Mouse (Mus musculus): ENCODE measurements at regions not wholly inside any gene's neighbourhood (a gene's known extent, or its start where the extent isn't known, plus 50 kb on each side); places are given as distances from the start of the nearest gene placed in this dataset.

DNA sequence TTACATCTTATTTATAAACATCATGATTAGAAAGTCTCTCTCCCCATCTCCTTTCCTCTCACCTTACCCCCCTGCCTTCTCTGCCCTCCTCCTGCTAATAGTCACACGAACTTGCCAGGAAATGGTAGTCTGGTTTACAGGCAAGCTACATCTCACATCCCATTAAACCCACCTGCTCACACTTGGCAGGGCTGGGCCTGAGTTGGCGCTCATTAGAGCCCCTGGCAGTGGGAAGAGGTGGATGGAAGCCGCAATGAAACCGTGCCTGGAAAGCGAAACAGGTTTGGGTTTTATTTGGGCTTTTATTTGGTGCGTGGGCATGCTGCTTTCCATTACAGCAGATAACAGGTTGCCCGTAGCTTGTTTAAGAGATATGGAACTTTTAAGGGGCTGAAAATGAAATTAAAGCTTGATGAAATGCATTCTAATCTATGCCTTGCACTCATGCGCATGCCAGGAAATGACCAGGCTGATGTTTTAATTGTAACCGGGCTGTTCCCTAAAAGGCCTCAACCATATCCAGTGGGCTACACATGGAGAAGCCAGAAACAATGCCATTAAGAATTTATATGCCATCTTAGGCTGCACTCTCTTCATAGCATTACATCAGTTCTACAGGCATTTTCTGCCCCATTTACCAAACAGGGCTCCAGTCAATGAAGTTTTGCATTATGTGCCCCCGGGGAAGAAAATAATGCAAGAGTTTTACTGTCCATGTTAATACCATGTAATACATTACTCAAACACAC lies 725.0 kb downstream of the Mecom start:
- no peak overlapping the region for H3K4me2 ChIP-seq
- ATAC-seq (ENCODE audit: low FRiP score) (no peak), DNase-seq (ENCODE audit: low spot score, missing footprints) (no peak)
- no peaks in the 10 kb centered on the region for H3K36me3 ChIP-seq (ENCODE audit: control insufficient read depth, insufficient read depth, low read length)
- no peak overlapping the region for H3K9ac ChIP-seq (ENCODE audit: low read length)
- no peaks in the 10 kb centered on the region for H3K4me1 ChIP-seq (ENCODE audit: control insufficient read depth, insufficient read depth, low read length)
- H3K4me3 ChIP-seq (ENCODE audit: low read depth, low read length), result no peak overlapping the region
- no peaks in the 10 kb centered on the region for H3K27me3 ChIP-seq (ENCODE audit: control insufficient read depth, insufficient read depth, low read length)
- H3K27ac ChIP-seq (ENCODE audit: low read depth, low read length), result no peak overlapping the region
- WGBS, result 91% methylated on average over 10 of the region's 10 CpGs
- no peaks in the 10 kb centered on the region for H3K9me3 ChIP-seq (ENCODE audit: control insufficient read depth, low read length)

GRCm38 (mm10) chr3:29816964-29817363 lies 730.8 kb downstream of the Mecom start:
- H3K9ac ChIP-seq (ENCODE audit: low read length), result no peak overlapping the region
- H3K36me3 ChIP-seq (ENCODE audit: control insufficient read depth, insufficient read depth, low read length), result no peaks in the 10 kb centered on the region
- H3K4me3 ChIP-seq (ENCODE audit: low read depth, low read length), result no peak overlapping the region
- H3K4me1 ChIP-seq (ENCODE audit: control insufficient read depth, insufficient read depth, low read length), result no peaks in the 10 kb centered on the region
- 85% methylated on average over 4 of the region's 4 CpGs for WGBS
- no peak overlapping the region for H3K4me2 ChIP-seq
- H3K9me3 ChIP-seq (ENCODE audit: control insufficient read depth, low read length), result no peaks in the 10 kb centered on the region
- ATAC-seq (ENCODE audit: low FRiP score) (no peak), DNase-seq (ENCODE audit: low spot score, missing footprints) (no peak)
- no peak overlapping the region for H3K27ac ChIP-seq (ENCODE audit: low read depth, low read length)
- no peaks in the 10 kb centered on the region; the same call in 1 of the 2 replicates for H3K27me3 ChIP-seq (ENCODE audit: control insufficient read depth, insufficient read depth, low read length)

DNA sequence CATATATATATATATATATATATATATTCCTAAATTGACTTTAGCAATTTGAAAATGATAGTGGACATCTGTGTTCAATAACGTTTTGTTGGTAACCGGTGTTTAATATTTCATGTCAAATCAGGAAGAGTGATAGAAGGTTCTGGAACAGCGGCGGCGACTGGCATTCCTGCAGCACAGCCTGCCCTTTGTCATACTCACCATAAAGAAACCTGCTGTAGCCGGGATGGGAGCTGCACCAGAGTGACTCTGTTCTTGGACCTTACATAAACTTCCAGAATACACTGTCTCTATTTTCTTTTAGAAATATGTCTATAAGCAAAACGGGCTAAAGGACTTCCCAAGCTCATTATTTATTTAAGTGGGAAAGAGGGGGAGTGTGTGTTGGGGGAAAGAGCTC lies 731.5 kb downstream of the Egfem1 start:
- no peaks in the 10 kb centered on the region for H3K36me3 ChIP-seq (ENCODE audit: control insufficient read depth, insufficient read depth, low read length)
- no peaks in the 10 kb centered on the region; the same call in 1 of the 2 replicates for H3K27me3 ChIP-seq (ENCODE audit: control insufficient read depth, insufficient read depth, low read length)
- no peak overlapping the region for H3K9ac ChIP-seq (ENCODE audit: low read length)
- DNase-seq (ENCODE audit: low spot score, missing footprints), result no peak
- H3K9me3 ChIP-seq (ENCODE audit: control insufficient read depth, low read length), result no peaks in the 10 kb centered on the region
- H3K4me2 ChIP-seq, result no peak overlapping the region
- no peaks in the 10 kb centered on the region for H3K4me1 ChIP-seq (ENCODE audit: control insufficient read depth, insufficient read depth, low read length)
- no peak for ATAC-seq (ENCODE audit: low FRiP score)
- no peak overlapping the region for H3K27ac ChIP-seq (ENCODE audit: low read depth, low read length)
- no peak overlapping the region for H3K4me3 ChIP-seq (ENCODE audit: low read depth, low read length)
- 70% methylated on average over 7 of the region's 7 CpGs for WGBS

GRCm38 (mm10) chr3:29812480-29813240 lies 730.8 kb downstream of the Egfem1 start:
- no peaks in the 10 kb centered on the region for H3K4me1 ChIP-seq (ENCODE audit: control insufficient read depth, insufficient read depth, low read length)
- WGBS, result 47% methylated on average over 14 of the region's 14 CpGs
- no peaks in the 10 kb centered on the region for H3K36me3 ChIP-seq (ENCODE audit: control insufficient read depth, insufficient read depth, low read length)
- H3K4me2 ChIP-seq, result peak overlapping the region; percentile 6; the same call in 1 of the 2 replicates
- H3K9me3 ChIP-seq (ENCODE audit: control insufficient read depth, low read length), result no peaks in the 10 kb centered on the region
- H3K27ac ChIP-seq (ENCODE audit: low read depth, low read length), result no peak overlapping the region
- DNase-seq (ENCODE audit: low spot score, missing footprints) (peak; percentile 92), ATAC-seq (ENCODE audit: low FRiP score) (no peak; the same call in 1 of the 2 replicates)
- H3K4me3 ChIP-seq (ENCODE audit: low read depth, low read length), result no peak overlapping the region
- no peak overlapping the region for H3K9ac ChIP-seq (ENCODE audit: low read length)
- no peaks in the 10 kb centered on the region; the same call in 1 of the 2 replicates for H3K27me3 ChIP-seq (ENCODE audit: control insufficient read depth, insufficient read depth, low read length)

DNA sequence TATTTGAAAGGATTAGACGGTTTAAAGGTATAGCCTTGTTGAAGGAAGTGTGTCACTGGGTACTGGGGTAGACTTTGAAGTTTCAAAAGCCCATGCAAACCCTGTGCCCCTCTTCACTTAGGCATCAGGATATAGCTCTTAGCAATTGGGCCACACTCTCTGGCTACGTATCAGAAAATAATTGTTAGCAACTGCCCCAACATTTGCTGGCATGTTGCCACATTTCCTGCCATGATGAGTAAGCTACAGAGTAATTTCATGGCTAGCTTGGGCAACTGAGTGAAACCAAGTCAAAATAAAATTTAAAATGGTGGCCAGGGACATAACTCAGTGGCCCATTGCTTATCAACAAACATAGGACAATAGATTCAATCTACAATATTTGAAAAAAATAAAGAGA lies 724.2 kb downstream of the Egfem1 start:
- Histone ChIP-seq H3K36me3 (ENCODE audit: control insufficient read depth, insufficient read depth, low read length) (no peaks in the 10 kb centered on the region), H3K4me2 (no peak overlapping the region), H3K9ac (ENCODE audit: low read length) (no peak overlapping the region), H3K9me3 (ENCODE audit: control insufficient read depth, low read length) (no peaks in the 10 kb centered on the region), H3K27me3 (ENCODE audit: control insufficient read depth, insufficient read depth, low read length) (no peaks in the 10 kb centered on the region), H3K4me1 (ENCODE audit: control insufficient read depth, insufficient read depth, low read length) (no peaks in the 10 kb centered on the region), H3K27ac (ENCODE audit: low read depth, low read length) (no peak overlapping the region), H3K4me3 (ENCODE audit: low read depth, low read length) (no peak overlapping the region)
- DNase-seq (ENCODE audit: low spot score, missing footprints) (no peak), ATAC-seq (ENCODE audit: low FRiP score) (no peak)
- WGBS, result 90% methylated on average over 2 of the region's 2 CpGs

GRCm38 (mm10) chr3:29803456-29803855 lies 721.6 kb downstream of the Egfem1 start:
- Histone ChIP-seq H3K9me3 (ENCODE audit: control insufficient read depth, low read length) (no peaks in the 10 kb centered on the region), H3K9ac (ENCODE audit: low read length) (no peak overlapping the region), H3K27me3 (ENCODE audit: control insufficient read depth, insufficient read depth, low read length) (no peaks in the 10 kb centered on the region), H3K4me1 (ENCODE audit: control insufficient read depth, insufficient read depth, low read length) (peaks cover 2% of the 10 kb centered on the region; the same call in 1 of the 2 replicates), H3K27ac (ENCODE audit: low read depth, low read length) (no peak overlapping the region), H3K4me3 (ENCODE audit: low read depth, low read length) (no peak overlapping the region), H3K36me3 (ENCODE audit: control insufficient read depth, insufficient read depth, low read length) (no peaks in the 10 kb centered on the region), H3K4me2 (no peak overlapping the region)
- DNase-seq (ENCODE audit: low spot score, missing footprints) (peak; percentile 73), ATAC-seq (ENCODE audit: low FRiP score) (no peak)
- WGBS, result 41% methylated on average over 5 of the region's 5 CpGs

- no peak overlapping the region for H3K4me2 ChIP-seq
- no peaks in the 10 kb centered on the region for H3K36me3 ChIP-seq (ENCODE audit: control insufficient read depth, insufficient read depth, low read length)
- ATAC-seq (ENCODE audit: low FRiP score) (no peak), DNase-seq (ENCODE audit: low spot score, missing footprints) (peak; percentile 37)
- H3K4me1 ChIP-seq (ENCODE audit: control insufficient read depth, insufficient read depth, low read length), result peaks cover 2% of the 10 kb centered on the region; the same call in 1 of the 2 replicates
- H3K9ac ChIP-seq (ENCODE audit: low read length), result no peak overlapping the region
- H3K27me3 ChIP-seq (ENCODE audit: control insufficient read depth, insufficient read depth, low read length), result no peaks in the 10 kb centered on the region
- H3K9me3 ChIP-seq (ENCODE audit: control insufficient read depth, low read length), result no peaks in the 10 kb centered on the region
- 61% methylated on average over 3 of the region's 3 CpGs for WGBS
- no peak overlapping the region for H3K4me3 ChIP-seq (ENCODE audit: low read depth, low read length)
- no peak overlapping the region for H3K27ac ChIP-seq (ENCODE audit: low read depth, low read length)
Observed at GRCm38 (mm10) chr3:29801081-29801480, 719.3 kb downstream of the Egfem1 start.

- DNase-seq (ENCODE audit: low spot score, missing footprints), result no peak
- WGBS, result 84% methylated on average over 3 of the region's 3 CpGs
- no peaks in the 10 kb centered on the region for H3K27me3 ChIP-seq (ENCODE audit: control insufficient read depth, insufficient read depth, low read length)
- H3K36me3 ChIP-seq (ENCODE audit: control insufficient read depth, insufficient read depth, low read length), result no peaks in the 10 kb centered on the region
- H3K4me3 ChIP-seq (ENCODE audit: low read depth, low read length), result no peak overlapping the region
- ATAC-seq (ENCODE audit: low FRiP score), result no peak
- no peak overlapping the region for H3K9ac ChIP-seq (ENCODE audit: low read length)
- H3K9me3 ChIP-seq (ENCODE audit: control insufficient read depth, low read length), result no peaks in the 10 kb centered on the region
- H3K4me2 ChIP-seq, result no peak overlapping the region
- H3K27ac ChIP-seq (ENCODE audit: low read depth, low read length), result no peak overlapping the region
- H3K4me1 ChIP-seq (ENCODE audit: control insufficient read depth, insufficient read depth, low read length), result no peaks in the 10 kb centered on the region
Observed at GRCm38 (mm10) chr3:29774365-29774764, 692.5 kb downstream of the Egfem1 start.

DNA sequence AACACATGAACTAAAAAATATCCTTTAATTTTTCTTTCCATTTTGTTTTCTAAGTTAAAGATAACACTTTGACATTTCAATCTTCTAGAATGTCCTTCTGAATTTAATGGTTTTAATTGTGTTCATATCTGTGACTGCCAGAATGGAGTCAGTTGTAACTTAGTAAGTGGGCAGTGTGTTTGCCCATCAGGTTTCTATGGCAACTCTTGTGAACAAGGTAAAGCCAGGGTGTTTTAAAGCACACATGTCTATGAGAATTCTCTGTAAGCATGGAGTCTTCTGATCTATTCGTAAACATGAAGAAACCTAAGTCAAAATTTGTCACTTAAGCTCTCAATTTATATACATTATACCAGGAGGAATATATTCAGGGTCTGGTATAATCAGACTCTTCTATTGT lies 689.4 kb downstream of the Egfem1 start:
- no peak overlapping the region for H3K4me2 ChIP-seq
- H3K36me3 ChIP-seq (ENCODE audit: control insufficient read depth, insufficient read depth, low read length), result no peaks in the 10 kb centered on the region
- ATAC-seq (ENCODE audit: low FRiP score) (no peak), DNase-seq (ENCODE audit: low spot score, missing footprints) (no peak)
- H3K27ac ChIP-seq (ENCODE audit: low read depth, low read length), result no peak overlapping the region
- no peaks in the 10 kb centered on the region for H3K9me3 ChIP-seq (ENCODE audit: control insufficient read depth, low read length)
- no peaks in the 10 kb centered on the region for H3K27me3 ChIP-seq (ENCODE audit: control insufficient read depth, insufficient read depth, low read length)
- H3K4me1 ChIP-seq (ENCODE audit: control insufficient read depth, insufficient read depth, low read length), result no peaks in the 10 kb centered on the region
- no peak overlapping the region for H3K9ac ChIP-seq (ENCODE audit: low read length)
- 93% methylated on average over 1 of the region's 1 CpGs for WGBS
- H3K4me3 ChIP-seq (ENCODE audit: low read depth, low read length), result no peak overlapping the region
